Mouse (Mus musculus): Measurements from ENCODE around the gene Banf1. TPM values are rescaled to one million over a fixed set of nuclear protein-coding genes. Genes with fewer than 3 reads are reported as not detected.
"Not testable (repeated sequence)": the region's sequence is repeated elsewhere in the genome, so short reads cannot be mapped to it uniquely, and the experiment has no call there.

Gene Banf1
- polyA plus RNA-seq, 2 experiments = 125 to 263 TPM

DNA sequence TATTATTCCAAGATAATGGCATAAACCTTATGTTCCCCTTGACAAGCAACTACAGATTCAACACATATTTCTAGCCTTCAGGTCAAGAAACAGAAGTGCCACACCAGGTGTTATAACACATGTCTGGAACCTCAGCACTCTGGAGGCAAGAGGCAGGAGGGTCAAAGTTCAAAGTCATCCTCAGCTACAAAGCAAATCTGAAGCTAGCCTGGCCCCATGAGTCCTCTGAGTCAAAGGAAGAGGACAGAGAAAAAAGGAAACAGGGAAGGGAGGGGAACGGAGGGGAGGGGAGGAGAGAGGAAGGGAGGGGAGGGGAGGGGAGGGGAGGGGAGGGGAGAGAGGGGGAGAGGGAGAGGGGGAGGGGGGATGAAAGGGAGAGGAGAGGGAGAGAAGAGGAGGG is 10.9 kb downstream of the Banf1 start:
- Histone ChIP-seq H3K9me3 (ENCODE audit: control insufficient read depth, low read length) (no peaks in the 10 kb centered on the region), H3K4me1 (replicated peaks; ENCODE audit: control insufficient read depth in 2 of 2, insufficient read depth in 2 of 2, low read length in 1 of 2) (0 out of 4 replicates have a peak, but pooled peaks cover 0 to 1% of the 10 kb centered on the region in 2 experiments), H3K4me3 (ENCODE audit: insufficient read depth in 1 of 2, low read depth in 2 of 2, low read length in 2 of 2) (no peak overlapping the region), H3K36me3 (replicated peaks; ENCODE audit: control insufficient read depth, insufficient read depth, low read depth) (no peaks in the 10 kb centered on the region), H3K27ac (no peak overlapping the region), H3K27me3 (ENCODE audit: control insufficient read depth, insufficient read depth, low read length) (no peaks in the 10 kb centered on the region), H3K9ac (replicated peaks) (no peak overlapping the region), H3K4me2 (ENCODE audit: low read depth) (no peak overlapping the region)
- WGBS (ENCODE audit: insufficient replicate concordance) = no CpG with 5 or more reads among the region's 1 CpGs
- DNase-seq (ENCODE audit: low read depth in 3 of 3, low spot score in 3 of 3) (no peak), ATAC-seq (ENCODE audit: insufficient read depth) (no peak)
- TF ChIP-seq EP300 (IDR thresholded peaks at IDR 0.05; ENCODE audit: low read depth) (no peak), CTCF (IDR thresholded peaks at IDR 0.05; ENCODE audit: low read depth) (no peak)

DNA sequence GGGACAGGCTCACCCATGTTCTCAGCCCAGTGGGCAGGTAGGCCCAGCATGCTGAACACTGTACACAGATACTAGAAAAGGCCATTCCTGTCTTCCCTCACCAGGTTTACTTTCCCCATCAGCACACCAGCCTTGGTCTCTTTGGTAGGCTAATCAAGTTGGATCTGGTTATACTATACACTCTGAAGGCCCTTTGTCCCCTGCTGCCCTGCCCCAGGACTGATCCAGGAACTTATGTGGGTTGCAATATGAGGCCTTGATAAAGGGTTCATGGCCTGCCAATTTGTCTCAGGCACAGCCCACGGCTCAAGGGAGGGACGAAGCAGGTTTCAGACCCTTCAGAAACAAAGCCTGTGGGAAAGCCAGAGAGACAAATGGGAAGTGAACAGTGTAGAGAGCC is 13.4 kb downstream of the Banf1 start:
- H3K9me3 ChIP-seq (ENCODE audit: control insufficient read depth, low read length) = no peaks in the 10 kb centered on the region
- no peak overlapping the region for H3K9ac ChIP-seq (replicated peaks)
- TF ChIP-seq CTCF (IDR thresholded peaks at IDR 0.05; ENCODE audit: low read depth) (no peak), EP300 (IDR thresholded peaks at IDR 0.05; ENCODE audit: low read depth) (no peak)
- H3K27me3 ChIP-seq (ENCODE audit: control insufficient read depth, insufficient read depth, low read length) = no peaks in the 10 kb centered on the region
- no peak overlapping the region for H3K4me2 ChIP-seq (ENCODE audit: low read depth)
- 0 out of 4 replicates have a peak, but pooled peaks cover 0 to 1% of the 10 kb centered on the region in 2 experiments for H3K4me1 ChIP-seq (replicated peaks; ENCODE audit: control insufficient read depth in 2 of 2, insufficient read depth in 2 of 2, low read length in 1 of 2)
- H3K27ac ChIP-seq = no peak overlapping the region
- no peak overlapping the region for H3K4me3 ChIP-seq (ENCODE audit: insufficient read depth in 1 of 2, low read depth in 2 of 2, low read length in 2 of 2)
- ATAC-seq (ENCODE audit: insufficient read depth) (no peak), DNase-seq (ENCODE audit: low read depth in 3 of 3, low spot score in 3 of 3) (no peak)
- 61% methylated on average over 2 of the region's 2 CpGs for WGBS (ENCODE audit: insufficient replicate concordance)
- H3K36me3 ChIP-seq (replicated peaks; ENCODE audit: control insufficient read depth, insufficient read depth, low read depth) = no peaks in the 10 kb centered on the region

DNA sequence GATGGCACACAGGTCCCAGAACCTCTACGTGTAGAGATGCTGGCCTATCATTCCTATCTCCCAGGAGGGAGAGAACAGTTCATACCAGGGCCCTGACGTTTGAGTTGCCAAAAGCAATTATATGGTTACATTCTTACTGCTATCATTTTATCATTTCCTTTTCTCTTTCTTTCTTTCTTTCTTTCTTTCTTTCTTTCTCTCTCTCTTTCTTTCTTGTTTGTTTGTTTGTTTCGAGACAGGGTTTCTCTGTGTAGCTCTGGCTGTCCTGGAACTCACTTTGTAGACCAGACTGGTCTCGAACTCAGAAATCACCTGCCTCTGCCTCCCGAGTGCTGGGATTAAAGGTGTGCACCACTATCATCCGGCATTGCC is 17.5 kb downstream of the Banf1 start, which contains the start of gene Cst6:
TSS of gene Cst6 (minus strand) at position 73 of the 372 bp plus-strand sequence.
- 56% methylated on average over 6 of the region's 6 CpGs for WGBS (ENCODE audit: insufficient replicate concordance)
- Histone ChIP-seq H3K4me3 (ENCODE audit: insufficient read depth in 1 of 2, low read depth in 2 of 2, low read length in 2 of 2) (peak within 1 kb of the TSS; percentile 37 to 43), H3K4me2 (ENCODE audit: low read depth) (peak within 1 kb of the TSS; percentile 76), H3K9ac (replicated peaks) (peak within 1 kb of the TSS; percentile 45; the same call in 1 of the 2 replicates)
- not testable (repeated sequence) for H3K27me3 ChIP-seq (ENCODE audit: control insufficient read depth, insufficient read depth, low read length); ATAC-seq (ENCODE audit: insufficient read depth); H3K27ac ChIP-seq; H3K36me3 ChIP-seq (replicated peaks; ENCODE audit: control insufficient read depth, insufficient read depth, low read depth); H3K4me1 ChIP-seq (replicated peaks; ENCODE audit: control insufficient read depth in 2 of 2, insufficient read depth in 2 of 2, low read length in 1 of 2); H3K9me3 ChIP-seq (ENCODE audit: control insufficient read depth, low read length); DNase-seq (ENCODE audit: low read depth in 3 of 3, low spot score in 3 of 3)

DNA sequence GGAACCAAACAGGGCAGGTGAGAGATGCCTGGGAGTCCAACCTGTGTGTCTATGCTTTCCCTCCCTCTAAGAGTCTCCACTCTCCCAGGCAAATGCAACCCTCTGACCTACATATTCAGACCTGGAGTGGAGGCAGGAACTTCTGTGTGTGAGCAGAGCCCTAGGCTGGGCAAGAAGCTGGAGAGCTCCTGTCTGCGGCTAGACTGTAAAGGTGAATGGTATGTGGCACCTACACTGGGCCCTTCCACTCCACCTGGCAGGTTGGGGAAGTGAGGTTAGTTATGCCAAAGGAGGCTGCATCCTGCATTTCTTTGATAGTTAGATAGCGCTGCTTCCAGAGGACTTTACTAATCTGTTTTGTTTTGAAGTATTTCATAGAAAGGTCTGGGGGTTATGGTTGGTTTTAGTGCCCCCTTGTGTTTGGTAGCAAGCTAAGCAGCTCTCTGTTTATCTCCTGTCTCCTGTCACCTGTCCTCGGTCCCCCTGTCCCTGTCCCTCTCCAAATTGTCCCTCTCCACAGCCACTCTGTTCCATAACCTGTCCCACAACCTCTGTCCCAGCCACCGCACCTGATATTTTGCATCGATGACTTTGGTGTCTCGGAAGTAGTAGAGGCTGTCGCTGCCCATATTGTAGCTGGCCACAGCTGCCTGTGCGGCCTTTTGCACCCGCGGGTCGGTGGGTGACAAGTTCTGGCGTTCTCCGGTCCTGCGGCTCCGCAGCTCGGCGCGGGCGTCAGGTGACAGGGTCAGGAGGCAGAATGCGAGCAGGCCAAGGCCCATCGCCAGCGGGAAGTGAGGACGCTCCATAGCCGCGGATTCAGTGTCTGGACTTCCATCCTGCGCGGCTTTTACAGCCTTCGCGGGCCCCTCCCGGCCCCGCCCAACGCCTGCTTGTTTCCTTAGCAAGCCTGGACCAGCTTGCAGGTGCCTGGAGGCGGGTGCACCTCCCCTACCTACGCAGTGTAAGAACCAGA is 18.2 kb downstream of the Banf1 start:
- Histone ChIP-seq H3K4me2 (ENCODE audit: low read depth) (peak overlapping the region; percentile 76), H3K9me3 (ENCODE audit: control insufficient read depth, low read length) (no peaks in the 10 kb centered on the region), H3K27me3 (ENCODE audit: control insufficient read depth, insufficient read depth, low read length) (no peaks in the 10 kb centered on the region), H3K36me3 (replicated peaks; ENCODE audit: control insufficient read depth, insufficient read depth, low read depth) (no peaks in the 10 kb centered on the region), H3K4me1 (replicated peaks; ENCODE audit: control insufficient read depth in 2 of 2, insufficient read depth in 2 of 2, low read length in 1 of 2) (no peaks in the 10 kb centered on the region), H3K4me3 (ENCODE audit: insufficient read depth in 1 of 2, low read depth in 2 of 2, low read length in 2 of 2) (peak overlapping the region; percentile 37 to 43), H3K27ac (no peak overlapping the region), H3K9ac (replicated peaks) (peak overlapping the region; percentile 45; the same call in 1 of the 2 replicates)
- WGBS (ENCODE audit: insufficient replicate concordance) = 6% methylated on average over 34 of the region's 34 CpGs
- TF ChIP-seq EP300 (IDR thresholded peaks at IDR 0.05; ENCODE audit: low read depth) (no peak), CTCF (IDR thresholded peaks at IDR 0.05; ENCODE audit: low read depth) (peak; percentile 51)
- DNase-seq (ENCODE audit: low read depth in 3 of 3, low spot score in 3 of 3) (no peak), ATAC-seq (ENCODE audit: insufficient read depth) (no peak)

DNA sequence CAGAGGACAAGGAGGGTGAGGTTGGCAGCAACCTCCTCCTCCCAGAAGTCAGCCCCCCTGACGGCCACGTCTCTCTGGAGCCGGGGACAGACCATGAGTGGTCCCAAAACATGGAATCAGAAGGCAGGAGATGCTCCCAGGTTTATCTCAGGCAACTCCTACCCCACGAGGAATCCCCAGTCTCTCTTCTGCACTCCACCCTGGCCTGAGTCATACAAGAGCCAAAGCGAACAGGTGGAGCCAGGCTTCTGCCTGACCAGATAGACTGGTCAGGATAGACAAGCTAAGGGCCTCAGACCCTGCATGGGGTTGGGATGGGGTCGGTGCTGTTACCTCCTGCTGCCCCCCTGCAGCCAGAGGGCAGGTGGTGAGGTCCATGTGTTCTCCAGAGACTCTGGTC is 18.9 kb downstream of the Banf1 start:
- no peak overlapping the region for H3K27ac ChIP-seq
- no peak overlapping the region for H3K9ac ChIP-seq (replicated peaks)
- DNase-seq (ENCODE audit: low read depth in 3 of 3, low spot score in 3 of 3) = no peak
- no peaks in the 10 kb centered on the region for H3K4me1 ChIP-seq (replicated peaks; ENCODE audit: control insufficient read depth in 2 of 2, insufficient read depth in 2 of 2, low read length in 1 of 2)
- H3K4me2 ChIP-seq (ENCODE audit: low read depth) = no peak overlapping the region
- TF ChIP-seq CTCF (IDR thresholded peaks at IDR 0.05; ENCODE audit: low read depth) = no peak
- no peak for TF ChIP-seq EP300 (IDR thresholded peaks at IDR 0.05; ENCODE audit: low read depth)
- no peaks in the 10 kb centered on the region for H3K9me3 ChIP-seq (ENCODE audit: control insufficient read depth, low read length)
- H3K27me3 ChIP-seq (ENCODE audit: control insufficient read depth, insufficient read depth, low read length) = no peaks in the 10 kb centered on the region
- no peak overlapping the region for H3K4me3 ChIP-seq (ENCODE audit: insufficient read depth in 1 of 2, low read depth in 2 of 2, low read length in 2 of 2)
- H3K36me3 ChIP-seq (replicated peaks; ENCODE audit: control insufficient read depth, insufficient read depth, low read depth) = no peaks in the 10 kb centered on the region
- WGBS (ENCODE audit: insufficient replicate concordance) = 56% methylated on average over 6 of the region's 6 CpGs
- ATAC-seq (ENCODE audit: insufficient read depth) = no peak
